Mouse (Mus musculus) adrenal gland, adult (tissue): ENCODE measurements around the gene Rad9b.
A peak's percentile ranks its signal among the peaks of the same experiment; 100 is the strongest.

Source experiments
- DNase-seq, 2 experiments: peaks; one replicate each; pipeline ENCODE4 v3.0.0; 2022 to 2023; ENCODE audit warnings: low spot score in 1 of 2; ENCODE audit not compliant: inconsistent age in 2 of 2

The Rad9b gene

GRCm38 (mm10) chr5:122372192-122372769 is 18.2 kb upstream of the Rad9b start, which contains the start of gene Fam216a:
TSS of gene Fam216a (minus strand) at chr5:122372364.
- DNase-seq = peak; percentile 99 to 100

GRCm38 (mm10) chr5:122371591-122372191 is 17.7 kb upstream of the Rad9b start, which contains the start of gene Gpn3:
TSS of gene Gpn3 (plus strand) at chr5:122371876.
- no peak for DNase-seq

GRCm38 (mm10) chr5:122354492-122355067 is 547 bp upstream of the Rad9b start:
- DNase-seq = no peak

GRCm38 (mm10) chr5:122345777-122346176 is 8.3 kb downstream of the Rad9b start:
- DNase-seq = no peak

- DNase-seq = peak; percentile 64 to 90
These were observed 9.8 kb downstream of the Rad9b start for GRCm38 (mm10) chr5:122344260-122344659.

GRCm38 (mm10) chr5:122343768-122344167 is 10.3 kb downstream of the Rad9b start:
- no peak for DNase-seq

GRCm38 (mm10) chr5:122342874-122343273 is 11.2 kb downstream of the Rad9b start:
- DNase-seq = no peak

GRCm38 (mm10) chr5:122336554-122337294 is 17.3 kb downstream of the Rad9b start:
- no peak for DNase-seq

GRCm38 (mm10) chr5:122334682-122335081 is 19.4 kb downstream of the Rad9b start:
- DNase-seq = peak in 1 of 2 experiments; percentile 61

GRCm38 (mm10) chr5:122330269-122330668 is 23.8 kb downstream of the Rad9b start:
- peak in 1 of 2 experiments; percentile 42 for DNase-seq

GRCm38 (mm10) chr5:122327283-122327682 is 26.8 kb downstream of the Rad9b start:
- DNase-seq = no peak

- DNase-seq = no peak
These were observed 28.6 kb downstream of the Rad9b start for GRCm38 (mm10) chr5:122325477-122325876.

GRCm38 (mm10) chr5:122324608-122325431 is 29.2 kb downstream of the Rad9b start:
- peak; percentile 82 to 87 for DNase-seq

- DNase-seq = peak in 1 of 2 experiments; percentile 18
These were observed 30.5 kb downstream of the Rad9b start for GRCm38 (mm10) chr5:122323523-122323922.

- DNase-seq = peak in 1 of 2 experiments; percentile 58
These were observed 33.7 kb downstream of the Rad9b start for GRCm38 (mm10) chr5:122320205-122320781.

- DNase-seq = peak in 1 of 2 experiments; percentile 82
These were observed 34.4 kb downstream of the Rad9b start for GRCm38 (mm10) chr5:122319474-122320204.

GRCm38 (mm10) chr5:122318976-122319375 is 35.1 kb downstream of the Rad9b start:
- peak in 1 of 2 experiments; percentile 57 for DNase-seq

- peak in 1 of 2 experiments; percentile 70 for DNase-seq
These were observed 35.9 kb downstream of the Rad9b start for GRCm38 (mm10) chr5:122318100-122318499.

- peak in 1 of 2 experiments; percentile 77 for DNase-seq
These were observed 36.5 kb downstream of the Rad9b start for GRCm38 (mm10) chr5:122317329-122318045.
